Mouse (Mus musculus) kidney, adult 2 months (tissue): ENCODE measurements around the gene Srebf2. TPM values are rescaled to one million over a fixed set of nuclear protein-coding genes. Genes with fewer than 3 reads are reported as not detected.

Source experiments
- DNase-seq: peaks from one replicate; pipeline ENCODE4 v3.0.0; 2021
- H3K27ac ChIP-seq: fragments of 200-500 bp; 2 replicates; pipeline ENCODE4 v1.5.1; 2012; ENCODE audit warnings: low read depth, low read length, control low read depth, inconsistent platforms; ENCODE audit not compliant: insufficient read depth
- H3K27me3 ChIP-seq: fragments of 200-500 bp; replicated peaks from 2 replicates; pipeline ENCODE4 v1.6.1; 2012; ENCODE audit warnings: mild to moderate bottlenecking, moderate library complexity, low read length, inconsistent platforms; ENCODE audit not compliant: control insufficient read depth, insufficient read depth
- H3K36me3 ChIP-seq: fragments of 200-500 bp; 2 replicates; pipeline ENCODE4 v1.6.1; 2012; ENCODE audit warnings: mild to moderate bottlenecking, moderate library complexity, low read length, inconsistent platforms; ENCODE audit not compliant: control insufficient read depth, insufficient read depth
- H3K4me1 ChIP-seq: fragments of 200-500 bp; 2 replicates; pipeline ENCODE4 v1.6.1; 2011; ENCODE audit warnings: low read length; ENCODE audit not compliant: control insufficient read depth, insufficient read depth
- H3K4me3 ChIP-seq: fragments of 200-500 bp; 2 replicates; pipeline ENCODE4 v1.5.1; 2011; ENCODE audit warnings: mild to moderate bottlenecking, low read depth, low read length, control low read depth; ENCODE audit not compliant: insufficient read depth
- CTCF ChIP-seq: fragments of 200-500 bp; conservative IDR thresholded peaks from 2 replicates; pipeline ENCODE4 v1.5.1; 2011; ENCODE audit warnings: low read depth, mild to moderate bottlenecking, control low read depth, low read length, moderate library complexity, mixed read lengths; ENCODE audit not compliant: insufficient read depth, insufficient read length
- POLR2A ChIP-seq: fragments of 200-500 bp; IDR thresholded peaks from one replicate; pipeline ENCODE4 v1.6.1; 2011; ENCODE audit warnings: low read depth, low read length, control low read depth
- WGBS: fragments of 180-500 bp; shearing (Covaris S2); methylation state at CpG from one replicate; pipeline ENCODE4 v1.1.7; 2018; 5-methylcytosine and 5-hydroxymethylcytosine counted together
- polyA plus RNA-seq: library from polyadenylated mRNA; depleted of rRNA; stranded (reverse); fragments of >200 nt; gene quantifications from 2 replicates; pipeline ENCODE4 v1.2.3, GENCODE M21; 2012

Gene Srebf2
- polyA plus RNA-seq, 1 experiment = 102 TPM

GRCm38 (mm10) chr15:82207504-82208219, 60.7 kb downstream of the Srebf2 start:
- no peaks in the 10 kb centered on the region for H3K4me1 ChIP-seq
- no peak overlapping the region for H3K4me3 ChIP-seq
- TF ChIP-seq CTCF (no peak), POLR2A (no peak)
- DNase-seq = no peak
- no peaks in the 10 kb centered on the region; the same call in 1 of the 2 replicates for H3K36me3 ChIP-seq
- H3K27me3 ChIP-seq = peaks cover 2% of the 10 kb centered on the region
- H3K27ac ChIP-seq = no peak overlapping the region
- 45% methylated on average over 30 of the region's 30 CpGs for WGBS

- no peak overlapping the region for H3K27ac ChIP-seq
- 88% methylated on average over 8 of the region's 8 CpGs for WGBS
- H3K27me3 ChIP-seq = peaks cover 3% of the 10 kb centered on the region
Measured at GRCm38 (mm10) chr15:82208307-82208706, 61.3 kb downstream of the Srebf2 start.

GRCm38 (mm10) chr15:82209295-82210050, 62.5 kb downstream of the Srebf2 start:
- 86% methylated on average over 13 of the region's 13 CpGs for WGBS
- no peak for DNase-seq
- peaks cover 3% of the 10 kb centered on the region for H3K27me3 ChIP-seq

More at GRCm38 (mm10) chr15:82208307-82208706, 61.3 kb downstream of the Srebf2 start:
- H3K4me3 ChIP-seq = no peak overlapping the region
- H3K4me1 ChIP-seq = no peaks in the 10 kb centered on the region
- DNase-seq = no peak
- no peaks in the 10 kb centered on the region; the same call in 1 of the 2 replicates for H3K36me3 ChIP-seq
- TF ChIP-seq POLR2A = no peak
- no peak for TF ChIP-seq CTCF

GRCm38 (mm10) chr15:82210801-82211200, 63.8 kb downstream of the Srebf2 start:
- no peak overlapping the region for H3K27ac ChIP-seq
- H3K27me3 ChIP-seq = peaks cover 3% of the 10 kb centered on the region
- H3K36me3 ChIP-seq = no peaks in the 10 kb centered on the region
- no peak overlapping the region for H3K4me3 ChIP-seq
- 73% methylated on average over 1 of the region's 1 CpGs for WGBS
- no peak for TF ChIP-seq CTCF
- TF ChIP-seq POLR2A = no peak
- no peak for DNase-seq
- no peaks in the 10 kb centered on the region for H3K4me1 ChIP-seq

More at GRCm38 (mm10) chr15:82209295-82210050, 62.5 kb downstream of the Srebf2 start:
- TF ChIP-seq POLR2A (no peak), CTCF (no peak)
- no peaks in the 10 kb centered on the region for H3K36me3 ChIP-seq
- H3K4me3 ChIP-seq = no peak overlapping the region
- H3K27ac ChIP-seq = no peak overlapping the region
- H3K4me1 ChIP-seq = no peaks in the 10 kb centered on the region

GRCm38 (mm10) chr15:82211281-82211680, 64.3 kb downstream of the Srebf2 start:
- Histone ChIP-seq H3K27ac (no peak overlapping the region), H3K4me3 (no peak overlapping the region), H3K36me3 (no peaks in the 10 kb centered on the region), H3K4me1 (no peaks in the 10 kb centered on the region), H3K27me3 (peaks cover 3% of the 10 kb centered on the region)
- TF ChIP-seq CTCF = no peak
- no peak for TF ChIP-seq POLR2A
- DNase-seq = no peak
- WGBS = 3% methylated on average over 11 of the region's 11 CpGs

GRCm38 (mm10) chr15:82211911-82212751, 65.2 kb downstream of the Srebf2 start:
- no peaks in the 10 kb centered on the region for H3K36me3 ChIP-seq
- H3K4me1 ChIP-seq = no peaks in the 10 kb centered on the region
- H3K4me3 ChIP-seq = peak overlapping the region; percentile 6; the same call in 1 of the 2 replicates
- peaks cover 3% of the 10 kb centered on the region for H3K27me3 ChIP-seq
- 2% methylated on average over 112 of the region's 112 CpGs for WGBS
- TF ChIP-seq CTCF = no peak
- no peak for TF ChIP-seq POLR2A
- H3K27ac ChIP-seq = no peak overlapping the region
- DNase-seq = peak; percentile 8
